Mouse (Mus musculus): ENCODE data around the gene Vipas39. TPM values are rescaled to one million over a fixed set of nuclear protein-coding genes. Genes with fewer than 3 reads are reported as not detected.
"Not testable (repeated sequence)": the region's sequence is repeated elsewhere in the genome, so short reads cannot be mapped to it uniquely, and the experiment has no call there.

Gene Vipas39
- polyA plus RNA-seq (2015; fragmentation: Nextera tagmentation; extraction: Ambion mirVana) = 57.7 and 62.4 TPM in 2 replicates

GRCm38 (mm10) chr12:87266108-87266826, at the start of gene Vipas39, which contains the start of gene Ahsa1:
TSS of gene Vipas39 (minus strand) at chr12:87266256.
TSS of gene Ahsa1 (plus strand) at chr12:87266479.
- Histone ChIP-seq H3K4me3 (peak within 1 kb of the TSS; percentile 85), H3K27me3 (no peaks in the 10 kb centered on the region), H3K4me2 (peak within 1 kb of the TSS; percentile 95), H3K9ac (peak within 1 kb of the TSS; percentile 92), H3K27ac (peak within 1 kb of the TSS; percentile 91), H3K9me3 (no peaks in the 10 kb centered on the region), H3K36me3 (peaks cover 47% of the 10 kb centered on the region), H3K4me1 (replicated peaks) (peaks cover 21% of the 10 kb centered on the region)
- ATAC-seq (ENCODE audit: low FRiP score) = peak; percentile 99
- 0% methylated on average over 31 of the region's 31 CpGs for WGBS

DNA sequence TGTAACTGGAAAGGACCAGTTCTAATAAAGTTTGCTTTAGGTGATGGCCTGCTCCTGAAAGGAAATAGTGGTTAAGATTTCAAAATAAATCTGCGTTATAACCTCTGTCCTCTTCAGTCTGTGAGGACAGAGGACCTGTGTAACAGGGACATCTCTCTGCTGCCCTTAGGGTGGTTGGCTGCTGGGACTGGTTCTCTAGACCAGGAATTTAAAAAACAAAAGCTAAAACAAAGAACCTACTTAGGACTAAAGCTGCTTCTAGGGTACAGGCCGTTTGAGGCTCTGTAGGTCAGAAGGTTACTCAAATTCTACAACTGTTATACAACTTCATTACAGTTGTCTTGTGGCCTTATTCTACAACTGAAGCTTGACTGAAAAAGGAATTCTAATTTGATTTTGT, 47.0 kb upstream of the Vipas39 start:
- Histone ChIP-seq H3K9me3 (no peaks in the 10 kb centered on the region), H3K4me3 (no peak overlapping the region), H3K9ac (no peak overlapping the region), H3K27me3 (no peaks in the 10 kb centered on the region), H3K4me1 (replicated peaks) (no peaks in the 10 kb centered on the region), H3K36me3 (peaks cover 37% of the 10 kb centered on the region), H3K27ac (no peak overlapping the region), H3K4me2 (no peak overlapping the region)
- 63% methylated on average over 2 of the region's 2 CpGs for WGBS
- no peak for ATAC-seq (ENCODE audit: low FRiP score)

GRCm38 (mm10) chr12:87306584-87306844, 40.5 kb upstream of the Vipas39 start:
- not testable (repeated sequence) for H3K4me2 ChIP-seq; H3K27me3 ChIP-seq; H3K27ac ChIP-seq; H3K4me1 ChIP-seq (replicated peaks); H3K4me3 ChIP-seq; H3K9ac ChIP-seq; H3K9me3 ChIP-seq
- peaks cover 26% of the 10 kb centered on the region for H3K36me3 ChIP-seq
- WGBS = 83% methylated on average over 4 of the region's 4 CpGs
- ATAC-seq (ENCODE audit: low FRiP score) = 0 out of 2 replicates have a peak, but pooled peaks have one; percentile 21

DNA sequence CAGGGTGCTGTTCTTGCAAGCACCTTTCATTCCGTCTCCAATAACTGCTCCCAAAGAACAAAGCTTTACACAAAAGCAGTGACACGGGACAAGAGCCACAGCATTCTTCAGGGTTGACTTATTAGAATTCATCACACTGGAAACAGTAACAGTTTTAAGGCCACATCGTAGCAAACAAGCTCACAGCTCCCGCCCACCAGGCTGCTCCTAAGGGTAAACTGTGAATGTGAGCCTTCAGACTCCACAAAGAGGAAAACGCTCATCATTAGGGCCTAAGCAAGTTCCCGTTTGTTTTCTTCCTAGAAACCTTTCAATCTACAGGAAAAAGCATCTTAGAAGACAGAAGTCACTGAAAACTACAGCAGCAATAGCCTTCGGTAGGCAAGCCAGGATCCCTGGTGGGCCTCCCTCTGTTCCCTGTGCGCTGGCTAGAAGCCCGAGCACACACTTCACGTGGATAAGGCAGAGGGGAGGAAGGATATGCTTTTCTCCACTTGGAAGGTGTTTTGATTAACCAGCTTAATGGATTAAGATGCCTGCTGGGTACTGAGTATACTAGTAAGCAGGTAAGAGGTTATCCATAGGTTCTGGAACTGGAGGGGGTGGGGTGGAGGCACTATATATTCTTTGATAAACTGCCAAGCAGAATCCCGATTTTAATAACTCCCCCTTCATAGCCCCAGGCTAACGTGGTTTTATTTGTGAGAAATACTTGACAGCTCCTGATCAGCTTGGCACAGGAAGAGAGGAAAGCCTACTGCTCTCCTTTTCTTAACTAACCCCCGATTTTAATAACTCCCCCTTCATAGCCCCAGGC, 39.9 kb upstream of the Vipas39 start:
- 35% methylated on average over 13 of the region's 13 CpGs for WGBS
- Histone ChIP-seq H3K4me1 (replicated peaks) (peaks cover 9% of the 10 kb centered on the region), H3K4me3 (no peak overlapping the region), H3K36me3 (peaks cover 26% of the 10 kb centered on the region), H3K9ac (no peak overlapping the region), H3K4me2 (no peak overlapping the region), H3K27ac (0 out of 2 replicates have a peak overlapping the region, but pooled peaks have one; percentile 23), H3K9me3 (no peaks in the 10 kb centered on the region), H3K27me3 (peaks cover 11% of the 10 kb centered on the region)
- ATAC-seq (ENCODE audit: low FRiP score) = peak; percentile 46; the same call in 1 of the 2 replicates

DNA sequence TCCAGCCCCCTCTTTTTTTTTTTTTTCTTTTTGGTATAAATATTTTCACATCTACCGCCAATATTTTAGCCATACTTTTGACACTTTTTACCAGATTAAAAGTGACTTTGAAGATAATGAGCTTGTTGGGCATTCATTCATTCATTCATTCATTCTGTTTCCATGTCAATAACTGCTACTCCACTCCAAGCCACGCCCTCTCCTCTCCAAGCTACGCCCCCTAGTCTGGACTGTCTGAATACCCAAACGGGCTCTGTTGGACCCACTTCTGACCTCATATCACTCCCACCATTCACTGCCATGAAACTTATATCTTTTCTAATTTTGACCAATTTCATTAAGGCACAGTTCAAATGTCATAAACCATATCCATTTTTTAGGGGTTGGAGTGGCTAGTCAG, 35.1 kb upstream of the Vipas39 start:
- H3K9me3 ChIP-seq = no peaks in the 10 kb centered on the region
- ATAC-seq (ENCODE audit: low FRiP score) = no peak
- no peak overlapping the region for H3K27ac ChIP-seq
- peaks cover 25% of the 10 kb centered on the region for H3K4me1 ChIP-seq (replicated peaks)
- no peaks in the 10 kb centered on the region for H3K36me3 ChIP-seq
- no peak overlapping the region for H3K4me2 ChIP-seq
- no peak overlapping the region for H3K4me3 ChIP-seq
- peaks cover 41% of the 10 kb centered on the region for H3K27me3 ChIP-seq
- no peak overlapping the region for H3K9ac ChIP-seq
- WGBS = 53% methylated on average over 4 of the region's 4 CpGs

DNA sequence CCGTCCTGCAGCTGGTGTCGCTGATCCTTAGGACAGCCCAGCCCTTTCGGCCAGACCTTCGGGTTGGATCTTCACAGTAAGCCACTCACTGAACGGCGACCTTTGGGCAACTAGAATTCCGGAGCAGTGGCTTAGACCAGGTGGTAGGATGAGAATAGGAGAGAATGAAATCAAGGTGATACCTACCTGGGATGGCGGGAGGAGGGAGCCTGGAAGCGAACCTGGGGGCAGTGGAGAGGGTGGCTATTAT, 34.3 kb upstream of the Vipas39 start:
- WGBS = under 1% methylated on average over 9 of the region's 9 CpGs
- peak overlapping the region; percentile 79 for H3K9ac ChIP-seq
- H3K36me3 ChIP-seq = no peaks in the 10 kb centered on the region
- ATAC-seq (ENCODE audit: low FRiP score) = no peak
- H3K9me3 ChIP-seq = no peaks in the 10 kb centered on the region
- peak overlapping the region; percentile 97 for H3K4me2 ChIP-seq
- H3K27me3 ChIP-seq = peaks cover 41% of the 10 kb centered on the region
- peak overlapping the region; percentile 72 for H3K4me3 ChIP-seq
- no peak overlapping the region for H3K27ac ChIP-seq
- H3K4me1 ChIP-seq (replicated peaks) = peaks cover 16% of the 10 kb centered on the region

GRCm38 (mm10) chr12:87299657-87300440, 33.8 kb upstream of the Vipas39 start, which contains the start of gene Ism2:
TSS of gene Ism2 (minus strand) at chr12:87299705.
- H3K9me3 ChIP-seq = no peaks in the 10 kb centered on the region
- WGBS = 1% methylated on average over 63 of the region's 86 CpGs

GRCm38 (mm10) chr12:87299037-87299656, 33.1 kb upstream of the Vipas39 start:
- peaks cover 16% of the 10 kb centered on the region for H3K4me1 ChIP-seq (replicated peaks)
- no peaks in the 10 kb centered on the region for H3K36me3 ChIP-seq
- H3K9me3 ChIP-seq = no peaks in the 10 kb centered on the region
- H3K27ac ChIP-seq = no peak overlapping the region
- peak overlapping the region; percentile 97 for H3K4me2 ChIP-seq
- WGBS = 8% methylated on average over 29 of the region's 29 CpGs
- peak; percentile 76 for ATAC-seq (ENCODE audit: low FRiP score)
- H3K9ac ChIP-seq = peak overlapping the region; percentile 79
- peak overlapping the region; percentile 72 for H3K4me3 ChIP-seq
- peaks cover 41% of the 10 kb centered on the region for H3K27me3 ChIP-seq

More at GRCm38 (mm10) chr12:87299657-87300440, 33.8 kb upstream of the Vipas39 start, which contains the start of gene Ism2:
- peak; percentile 76 for ATAC-seq (ENCODE audit: low FRiP score)
- peak within 1 kb of the TSS; percentile 97 for H3K4me2 ChIP-seq
- peak within 1 kb of the TSS; percentile 79 for H3K9ac ChIP-seq
- peaks cover 41% of the 10 kb centered on the region for H3K27me3 ChIP-seq
- peaks cover 16% of the 10 kb centered on the region for H3K4me1 ChIP-seq (replicated peaks)
- peak within 1 kb of the TSS; percentile 72 for H3K4me3 ChIP-seq
- no peaks in the 10 kb centered on the region for H3K36me3 ChIP-seq
- H3K27ac ChIP-seq = no peak within 1 kb of the TSS

- WGBS = 70% methylated on average over 6 of the region's 6 CpGs
- H3K4me3 ChIP-seq = no peak overlapping the region
- peaks cover 1% of the 10 kb centered on the region for H3K4me1 ChIP-seq (replicated peaks)
- no peaks in the 10 kb centered on the region for H3K9me3 ChIP-seq
- no peak overlapping the region for H3K9ac ChIP-seq
- H3K36me3 ChIP-seq = no peaks in the 10 kb centered on the region
- no peak overlapping the region for H3K27ac ChIP-seq
- peaks cover 9% of the 10 kb centered on the region for H3K27me3 ChIP-seq
- no peak overlapping the region for H3K4me2 ChIP-seq
- ATAC-seq (ENCODE audit: low FRiP score) = no peak
Observed at GRCm38 (mm10) chr12:87293934-87294333, 27.9 kb upstream of the Vipas39 start.

GRCm38 (mm10) chr12:87289100-87289499, 23.0 kb upstream of the Vipas39 start:
- Histone ChIP-seq H3K9ac (no peak overlapping the region), H3K36me3 (no peaks in the 10 kb centered on the region), H3K27me3 (no peaks in the 10 kb centered on the region), H3K9me3 (no peaks in the 10 kb centered on the region), H3K4me3 (no peak overlapping the region), H3K27ac (no peak overlapping the region), H3K4me1 (replicated peaks) (no peaks in the 10 kb centered on the region), H3K4me2 (no peak overlapping the region)
- 95% methylated on average over 5 of the region's 5 CpGs for WGBS
- no peak for ATAC-seq (ENCODE audit: low FRiP score)

DNA sequence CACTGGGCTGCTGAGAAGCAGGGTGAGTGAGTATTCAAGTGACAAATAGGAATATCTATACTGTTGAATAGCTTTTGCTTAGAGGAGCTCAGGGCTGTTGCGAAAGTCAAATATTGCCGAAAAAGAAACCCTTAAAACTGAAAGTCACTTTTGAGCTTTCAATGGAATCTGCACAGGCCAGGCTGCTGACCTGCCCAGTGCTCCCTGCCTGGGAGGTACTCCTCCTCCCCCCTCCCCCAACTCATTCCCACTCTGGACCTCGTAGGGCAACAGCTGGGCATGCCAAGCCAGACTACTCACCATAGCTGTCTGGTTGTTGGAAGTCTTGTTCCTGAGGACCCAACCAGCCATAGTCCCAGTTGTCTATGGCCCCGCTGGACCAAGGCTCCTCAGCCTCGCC, 18.7 kb upstream of the Vipas39 start:
- 94% methylated on average over 5 of the region's 5 CpGs for WGBS
- Histone ChIP-seq H3K4me3 (no peak overlapping the region), H3K36me3 (no peaks in the 10 kb centered on the region), H3K27ac (no peak overlapping the region), H3K4me1 (replicated peaks) (no peaks in the 10 kb centered on the region), H3K4me2 (no peak overlapping the region), H3K9ac (no peak overlapping the region), H3K27me3 (no peaks in the 10 kb centered on the region), H3K9me3 (no peaks in the 10 kb centered on the region)
- no peak for ATAC-seq (ENCODE audit: low FRiP score)

DNA sequence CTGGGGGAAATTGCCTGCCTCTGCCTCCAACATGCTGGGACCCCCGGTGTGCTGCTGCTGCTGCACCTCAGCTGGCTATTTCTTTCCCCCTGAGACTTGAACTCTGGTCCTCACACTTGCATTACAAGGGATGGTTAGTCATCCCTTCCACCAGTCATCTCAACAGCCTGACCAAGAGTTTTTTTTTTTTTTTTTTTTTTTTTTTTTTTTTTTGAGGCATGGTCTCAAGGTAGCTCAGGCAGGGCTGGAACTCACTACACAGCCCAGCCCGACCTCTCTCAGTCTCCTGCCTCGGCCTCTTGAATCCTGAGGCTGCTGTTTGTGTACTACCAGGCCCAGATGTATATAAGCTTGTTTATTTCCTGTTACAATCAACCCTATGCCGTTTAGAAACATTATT, 18.2 kb upstream of the Vipas39 start:
- 92% methylated on average over 4 of the region's 4 CpGs for WGBS
- no peaks in the 10 kb centered on the region for H3K4me1 ChIP-seq (replicated peaks)
- H3K4me3 ChIP-seq = no peak overlapping the region
- no peaks in the 10 kb centered on the region for H3K36me3 ChIP-seq
- no peak overlapping the region for H3K4me2 ChIP-seq
- H3K27ac ChIP-seq = no peak overlapping the region
- no peaks in the 10 kb centered on the region for H3K27me3 ChIP-seq
- ATAC-seq (ENCODE audit: low FRiP score) = no peak
- H3K9ac ChIP-seq = no peak overlapping the region
- H3K9me3 ChIP-seq = no peaks in the 10 kb centered on the region
